Mouse (Mus musculus): ENCODE measurements around the gene Tectb. TPM values are rescaled to one million over a fixed set of nuclear protein-coding genes. Genes with fewer than 3 reads are reported as not detected.

Tectb gene
- total and polyA plus RNA-seq, 2 experiments, result 0.07 to 0.18 TPM

- Histone ChIP-seq H3K27ac (replicated peaks; ENCODE audit: insufficient read depth, low read depth, low read length) (no peak overlapping the region), H3K9ac (ENCODE audit: low read depth, low read length) (no peak overlapping the region), H3K36me3 (ENCODE audit: control insufficient read depth, insufficient read depth, low read length) (no peaks in the 10 kb centered on the region), H3K79me2 (ENCODE audit: control insufficient read depth, insufficient read depth, low read length) (no peaks in the 10 kb centered on the region), H3K27me3 (ENCODE audit: control insufficient read depth, insufficient read depth, low read length) (no peaks in the 10 kb centered on the region), H3K4me3 (ENCODE audit: insufficient read depth, low read depth, low read length) (no peak overlapping the region), H3K4me1 (ENCODE audit: control insufficient read depth, insufficient read depth, low read length) (no peaks in the 10 kb centered on the region)
- no peak for DNase-seq (ENCODE audit: extremely low read depth, low read depth, low spot score)
- WGBS, result 68% methylated on average over 12 of the region's 12 CpGs
- TF ChIP-seq CTCF (IDR thresholded peaks at IDR 0.05; ENCODE audit: low read depth, low read length), result no peak
- TF ChIP-seq POLR2A (IDR thresholded peaks at IDR 0.05; ENCODE audit: extremely low read depth, insufficient read depth, low read length), result no peak
These were observed 33.2 kb downstream of the Tectb start for GRCm38 (mm10) chr19:55213617-55214340.

- H3K27ac ChIP-seq (replicated peaks; ENCODE audit: insufficient read depth, low read depth, low read length), result no peak overlapping the region
- no peaks in the 10 kb centered on the region for H3K27me3 ChIP-seq (ENCODE audit: control insufficient read depth, insufficient read depth, low read length)
- H3K9ac ChIP-seq (ENCODE audit: low read depth, low read length), result no peak overlapping the region
- DNase-seq (ENCODE audit: extremely low read depth, low read depth, low spot score), result no peak
- no peak for TF ChIP-seq CTCF (IDR thresholded peaks at IDR 0.05; ENCODE audit: low read depth, low read length)
- TF ChIP-seq POLR2A (IDR thresholded peaks at IDR 0.05; ENCODE audit: extremely low read depth, insufficient read depth, low read length), result no peak
- H3K4me3 ChIP-seq (ENCODE audit: insufficient read depth, low read depth, low read length), result no peak overlapping the region
- H3K79me2 ChIP-seq (ENCODE audit: control insufficient read depth, insufficient read depth, low read length), result no peaks in the 10 kb centered on the region
- 90% methylated on average over 4 of the region's 4 CpGs for WGBS
- H3K4me1 ChIP-seq (ENCODE audit: control insufficient read depth, insufficient read depth, low read length), result no peaks in the 10 kb centered on the region
- no peaks in the 10 kb centered on the region for H3K36me3 ChIP-seq (ENCODE audit: control insufficient read depth, insufficient read depth, low read length)
These were observed 36.3 kb downstream of the Tectb start for GRCm38 (mm10) chr19:55216876-55217275.

- H3K4me1 ChIP-seq (ENCODE audit: control insufficient read depth, insufficient read depth, low read length), result no peaks in the 10 kb centered on the region
- no peak for DNase-seq (ENCODE audit: extremely low read depth, low read depth, low spot score)
- H3K36me3 ChIP-seq (ENCODE audit: control insufficient read depth, insufficient read depth, low read length), result no peaks in the 10 kb centered on the region
- TF ChIP-seq POLR2A (IDR thresholded peaks at IDR 0.05; ENCODE audit: extremely low read depth, insufficient read depth, low read length) (no peak), CTCF (IDR thresholded peaks at IDR 0.05; ENCODE audit: low read depth, low read length) (no peak)
- H3K79me2 ChIP-seq (ENCODE audit: control insufficient read depth, insufficient read depth, low read length), result no peaks in the 10 kb centered on the region
- no peak overlapping the region for H3K9ac ChIP-seq (ENCODE audit: low read depth, low read length)
- 86% methylated on average over 9 of the region's 9 CpGs for WGBS
- no peak overlapping the region for H3K4me3 ChIP-seq (ENCODE audit: insufficient read depth, low read depth, low read length)
- no peak overlapping the region for H3K27ac ChIP-seq (replicated peaks; ENCODE audit: insufficient read depth, low read depth, low read length)
- H3K27me3 ChIP-seq (ENCODE audit: control insufficient read depth, insufficient read depth, low read length), result no peaks in the 10 kb centered on the region
These were observed 36.8 kb downstream of the Tectb start for GRCm38 (mm10) chr19:55217365-55217764.

- 4% methylated on average over 20 of the region's 20 CpGs for WGBS
- DNase-seq (ENCODE audit: extremely low read depth, low read depth, low spot score), result peak; percentile 54
- no peaks in the 10 kb centered on the region for H3K27me3 ChIP-seq (ENCODE audit: control insufficient read depth, insufficient read depth, low read length)
- TF ChIP-seq CTCF (IDR thresholded peaks at IDR 0.05; ENCODE audit: low read depth, low read length) (peak; percentile 88), POLR2A (IDR thresholded peaks at IDR 0.05; ENCODE audit: extremely low read depth, insufficient read depth, low read length) (no peak)
- peak overlapping the region; percentile 29 for H3K4me3 ChIP-seq (ENCODE audit: insufficient read depth, low read depth, low read length)
- H3K27ac ChIP-seq (replicated peaks; ENCODE audit: insufficient read depth, low read depth, low read length), result no peak overlapping the region
- H3K36me3 ChIP-seq (ENCODE audit: control insufficient read depth, insufficient read depth, low read length), result no peaks in the 10 kb centered on the region
- H3K4me1 ChIP-seq (ENCODE audit: control insufficient read depth, insufficient read depth, low read length), result no peaks in the 10 kb centered on the region
- peak overlapping the region; percentile 53 for H3K9ac ChIP-seq (ENCODE audit: low read depth, low read length)
- H3K79me2 ChIP-seq (ENCODE audit: control insufficient read depth, insufficient read depth, low read length), result no peaks in the 10 kb centered on the region
These were observed 37.7 kb downstream of the Tectb start for GRCm38 (mm10) chr19:55218192-55218739.

GRCm38 (mm10) chr19:55218741-55219221 is 38.2 kb downstream of the Tectb start:
- Histone ChIP-seq H3K9ac (ENCODE audit: low read depth, low read length) (peak overlapping the region; percentile 25; the same call in 1 of the 2 replicates), H3K79me2 (ENCODE audit: control insufficient read depth, insufficient read depth, low read length) (no peaks in the 10 kb centered on the region), H3K4me1 (ENCODE audit: control insufficient read depth, insufficient read depth, low read length) (no peaks in the 10 kb centered on the region), H3K4me3 (ENCODE audit: insufficient read depth, low read depth, low read length) (no peak overlapping the region), H3K27ac (replicated peaks; ENCODE audit: insufficient read depth, low read depth, low read length) (no peak overlapping the region), H3K36me3 (ENCODE audit: control insufficient read depth, insufficient read depth, low read length) (no peaks in the 10 kb centered on the region), H3K27me3 (ENCODE audit: control insufficient read depth, insufficient read depth, low read length) (no peaks in the 10 kb centered on the region)
- TF ChIP-seq POLR2A (IDR thresholded peaks at IDR 0.05; ENCODE audit: extremely low read depth, insufficient read depth, low read length) (no peak), CTCF (IDR thresholded peaks at IDR 0.05; ENCODE audit: low read depth, low read length) (no peak)
- WGBS, result 30% methylated on average over 12 of the region's 12 CpGs
- no peak for DNase-seq (ENCODE audit: extremely low read depth, low read depth, low spot score)

GRCm38 (mm10) chr19:55219359-55219758 is 38.8 kb downstream of the Tectb start:
- no peak overlapping the region for H3K27ac ChIP-seq (replicated peaks; ENCODE audit: insufficient read depth, low read depth, low read length)
- no peaks in the 10 kb centered on the region for H3K79me2 ChIP-seq (ENCODE audit: control insufficient read depth, insufficient read depth, low read length)
- TF ChIP-seq CTCF (IDR thresholded peaks at IDR 0.05; ENCODE audit: low read depth, low read length) (no peak), POLR2A (IDR thresholded peaks at IDR 0.05; ENCODE audit: extremely low read depth, insufficient read depth, low read length) (no peak)
- H3K4me3 ChIP-seq (ENCODE audit: insufficient read depth, low read depth, low read length), result no peak overlapping the region
- H3K9ac ChIP-seq (ENCODE audit: low read depth, low read length), result no peak overlapping the region
- 79% methylated on average over 8 of the region's 8 CpGs for WGBS
- no peaks in the 10 kb centered on the region for H3K4me1 ChIP-seq (ENCODE audit: control insufficient read depth, insufficient read depth, low read length)
- no peak for DNase-seq (ENCODE audit: extremely low read depth, low read depth, low spot score)
- H3K27me3 ChIP-seq (ENCODE audit: control insufficient read depth, insufficient read depth, low read length), result no peaks in the 10 kb centered on the region
- no peaks in the 10 kb centered on the region for H3K36me3 ChIP-seq (ENCODE audit: control insufficient read depth, insufficient read depth, low read length)

All from liver, adult 2 months (tissue).